Mouse (Mus musculus): ENCODE measurements at regions not wholly inside any gene's neighbourhood (a gene's known extent, or its start where the extent isn't known, plus 50 kb on each side); places are given as distances from the start of the nearest gene placed in this dataset.

- Histone ChIP-seq H3K27me3 (ENCODE audit: control insufficient read depth, insufficient read depth, low read length) (no peaks in the 10 kb centered on the region), H3K9me3 (ENCODE audit: control insufficient read depth, low read length) (no peaks in the 10 kb centered on the region), H3K4me1 (ENCODE audit: control insufficient read depth, insufficient read depth, low read length) (no peaks in the 10 kb centered on the region), H3K36me3 (ENCODE audit: control insufficient read depth, insufficient read depth, low read length) (no peaks in the 10 kb centered on the region), H3K4me2 (replicated peaks; ENCODE audit: low read depth, low read length) (no peak overlapping the region), H3K4me3 (ENCODE audit: low read length) (no peak overlapping the region), H3K27ac (ENCODE audit: low read depth, low read length) (no peak overlapping the region), H3K9ac (ENCODE audit: low read depth, low read length) (no peak overlapping the region)
- ATAC-seq (ENCODE audit: low FRiP score, low TSS enrichment): no peak
- WGBS: 79% methylated on average over 2 of the region's 2 CpGs
These were observed 256.8 kb upstream of the Cdyl start for GRCm38 (mm10) chr13:35402856-35403255.

GRCm38 (mm10) chr13:35404428-35404827 lies 255.2 kb upstream of the Cdyl start:
- Histone ChIP-seq H3K36me3 (ENCODE audit: control insufficient read depth, insufficient read depth, low read length) (no peaks in the 10 kb centered on the region), H3K27ac (ENCODE audit: low read depth, low read length) (no peak overlapping the region), H3K27me3 (ENCODE audit: control insufficient read depth, insufficient read depth, low read length) (no peaks in the 10 kb centered on the region), H3K4me3 (ENCODE audit: low read length) (no peak overlapping the region), H3K9me3 (ENCODE audit: control insufficient read depth, low read length) (no peaks in the 10 kb centered on the region), H3K4me1 (ENCODE audit: control insufficient read depth, insufficient read depth, low read length) (no peaks in the 10 kb centered on the region), H3K4me2 (replicated peaks; ENCODE audit: low read depth, low read length) (no peak overlapping the region), H3K9ac (ENCODE audit: low read depth, low read length) (no peak overlapping the region)
- no peak for ATAC-seq (ENCODE audit: low FRiP score, low TSS enrichment)
- WGBS: 85% methylated on average over 5 of the region's 5 CpGs

GRCm38 (mm10) chr13:35405384-35405783 lies 254.2 kb upstream of the Cdyl start:
- Histone ChIP-seq H3K27ac (ENCODE audit: low read depth, low read length) (no peak overlapping the region), H3K9me3 (ENCODE audit: control insufficient read depth, low read length) (no peaks in the 10 kb centered on the region), H3K4me2 (replicated peaks; ENCODE audit: low read depth, low read length) (no peak overlapping the region), H3K4me3 (ENCODE audit: low read length) (no peak overlapping the region), H3K27me3 (ENCODE audit: control insufficient read depth, insufficient read depth, low read length) (no peaks in the 10 kb centered on the region), H3K36me3 (ENCODE audit: control insufficient read depth, insufficient read depth, low read length) (no peaks in the 10 kb centered on the region), H3K9ac (ENCODE audit: low read depth, low read length) (no peak overlapping the region), H3K4me1 (ENCODE audit: control insufficient read depth, insufficient read depth, low read length) (no peaks in the 10 kb centered on the region)
- no peak for ATAC-seq (ENCODE audit: low FRiP score, low TSS enrichment)
- 82% methylated on average over 1 of the region's 1 CpGs for WGBS

GRCm38 (mm10) chr13:35417500-35417899 lies 242.1 kb upstream of the Cdyl start:
- WGBS: 94% methylated on average over 4 of the region's 4 CpGs
- H3K4me3 ChIP-seq (ENCODE audit: low read length): no peak overlapping the region
- no peaks in the 10 kb centered on the region for H3K27me3 ChIP-seq (ENCODE audit: control insufficient read depth, insufficient read depth, low read length)
- H3K36me3 ChIP-seq (ENCODE audit: control insufficient read depth, insufficient read depth, low read length): no peaks in the 10 kb centered on the region
- no peaks in the 10 kb centered on the region for H3K4me1 ChIP-seq (ENCODE audit: control insufficient read depth, insufficient read depth, low read length)
- no peak for ATAC-seq (ENCODE audit: low FRiP score, low TSS enrichment)
- no peak overlapping the region for H3K9ac ChIP-seq (ENCODE audit: low read depth, low read length)
- no peaks in the 10 kb centered on the region for H3K9me3 ChIP-seq (ENCODE audit: control insufficient read depth, low read length)
- H3K27ac ChIP-seq (ENCODE audit: low read depth, low read length): no peak overlapping the region
- no peak overlapping the region for H3K4me2 ChIP-seq (replicated peaks; ENCODE audit: low read depth, low read length)

GRCm38 (mm10) chr13:35420076-35420475 lies 239.6 kb upstream of the Cdyl start:
- H3K4me1 ChIP-seq (ENCODE audit: control insufficient read depth, insufficient read depth, low read length): no peaks in the 10 kb centered on the region
- H3K27ac ChIP-seq (ENCODE audit: low read depth, low read length): no peak overlapping the region
- WGBS: 80% methylated on average over 3 of the region's 3 CpGs
- H3K4me2 ChIP-seq (replicated peaks; ENCODE audit: low read depth, low read length): no peak overlapping the region
- H3K36me3 ChIP-seq (ENCODE audit: control insufficient read depth, insufficient read depth, low read length): no peaks in the 10 kb centered on the region
- no peak overlapping the region for H3K9ac ChIP-seq (ENCODE audit: low read depth, low read length)
- no peaks in the 10 kb centered on the region for H3K27me3 ChIP-seq (ENCODE audit: control insufficient read depth, insufficient read depth, low read length)
- no peak overlapping the region for H3K4me3 ChIP-seq (ENCODE audit: low read length)
- no peaks in the 10 kb centered on the region for H3K9me3 ChIP-seq (ENCODE audit: control insufficient read depth, low read length)
- no peak for ATAC-seq (ENCODE audit: low FRiP score, low TSS enrichment)

GRCm38 (mm10) chr13:35426061-35426460 lies 233.6 kb upstream of the Cdyl start:
- no peaks in the 10 kb centered on the region for H3K4me1 ChIP-seq (ENCODE audit: control insufficient read depth, insufficient read depth, low read length)
- no peaks in the 10 kb centered on the region for H3K27me3 ChIP-seq (ENCODE audit: control insufficient read depth, insufficient read depth, low read length)
- H3K9me3 ChIP-seq (ENCODE audit: control insufficient read depth, low read length): no peaks in the 10 kb centered on the region
- no peak overlapping the region for H3K4me3 ChIP-seq (ENCODE audit: low read length)
- no peak overlapping the region for H3K9ac ChIP-seq (ENCODE audit: low read depth, low read length)
- ATAC-seq (ENCODE audit: low FRiP score, low TSS enrichment): no peak
- H3K4me2 ChIP-seq (replicated peaks; ENCODE audit: low read depth, low read length): no peak overlapping the region
- WGBS: 86% methylated on average over 4 of the region's 4 CpGs
- H3K36me3 ChIP-seq (ENCODE audit: control insufficient read depth, insufficient read depth, low read length): no peaks in the 10 kb centered on the region
- no peak overlapping the region for H3K27ac ChIP-seq (ENCODE audit: low read depth, low read length)

- Histone ChIP-seq H3K4me1 (ENCODE audit: control insufficient read depth, insufficient read depth, low read length) (no peaks in the 10 kb centered on the region), H3K4me2 (replicated peaks; ENCODE audit: low read depth, low read length) (no peak overlapping the region), H3K9me3 (ENCODE audit: control insufficient read depth, low read length) (no peaks in the 10 kb centered on the region; the same call in 1 of the 2 replicates), H3K36me3 (ENCODE audit: control insufficient read depth, insufficient read depth, low read length) (no peaks in the 10 kb centered on the region), H3K4me3 (ENCODE audit: low read length) (no peak overlapping the region), H3K9ac (ENCODE audit: low read depth, low read length) (no peak overlapping the region), H3K27me3 (ENCODE audit: control insufficient read depth, insufficient read depth, low read length) (no peaks in the 10 kb centered on the region), H3K27ac (ENCODE audit: low read depth, low read length) (no peak overlapping the region)
- no peak for ATAC-seq (ENCODE audit: low FRiP score, low TSS enrichment)
- 71% methylated on average over 7 of the region's 7 CpGs for WGBS
These were observed 224.5 kb upstream of the Cdyl start for GRCm38 (mm10) chr13:35435173-35435572.

GRCm38 (mm10) chr13:35447661-35448060 lies 212.0 kb upstream of the Cdyl start:
- Histone ChIP-seq H3K27ac (ENCODE audit: low read depth, low read length) (no peak overlapping the region), H3K36me3 (ENCODE audit: control insufficient read depth, insufficient read depth, low read length) (no peaks in the 10 kb centered on the region), H3K4me2 (replicated peaks; ENCODE audit: low read depth, low read length) (no peak overlapping the region), H3K9ac (ENCODE audit: low read depth, low read length) (no peak overlapping the region), H3K4me1 (ENCODE audit: control insufficient read depth, insufficient read depth, low read length) (no peaks in the 10 kb centered on the region), H3K27me3 (ENCODE audit: control insufficient read depth, insufficient read depth, low read length) (no peaks in the 10 kb centered on the region), H3K4me3 (ENCODE audit: low read length) (no peak overlapping the region), H3K9me3 (ENCODE audit: control insufficient read depth, low read length) (no peaks in the 10 kb centered on the region)
- 89% methylated on average over 3 of the region's 3 CpGs for WGBS
- no peak for ATAC-seq (ENCODE audit: low FRiP score, low TSS enrichment)

GRCm38 (mm10) chr13:35452420-35452819 lies 207.2 kb upstream of the Cdyl start:
- H3K4me3 ChIP-seq (ENCODE audit: low read length): no peak overlapping the region
- H3K27me3 ChIP-seq (ENCODE audit: control insufficient read depth, insufficient read depth, low read length): no peaks in the 10 kb centered on the region
- 90% methylated on average over 1 of the region's 1 CpGs for WGBS
- no peak overlapping the region for H3K9ac ChIP-seq (ENCODE audit: low read depth, low read length)
- H3K4me2 ChIP-seq (replicated peaks; ENCODE audit: low read depth, low read length): no peak overlapping the region
- ATAC-seq (ENCODE audit: low FRiP score, low TSS enrichment): no peak
- no peaks in the 10 kb centered on the region for H3K9me3 ChIP-seq (ENCODE audit: control insufficient read depth, low read length)
- H3K4me1 ChIP-seq (ENCODE audit: control insufficient read depth, insufficient read depth, low read length): no peaks in the 10 kb centered on the region
- no peak overlapping the region for H3K27ac ChIP-seq (ENCODE audit: low read depth, low read length)
- H3K36me3 ChIP-seq (ENCODE audit: control insufficient read depth, insufficient read depth, low read length): no peaks in the 10 kb centered on the region
